Mouse (Mus musculus) gonadal fat pad, adult 2 months (tissue): ENCODE data around the gene Mov10. TPM values are rescaled to one million over a fixed set of nuclear protein-coding genes. Genes with fewer than 3 reads are reported as not detected.
"Not testable (repeated sequence)": the region's sequence is repeated elsewhere in the genome, so short reads cannot be mapped to it uniquely, and the experiment has no call there.

Experiments used
- DNase-seq: peaks from one replicate; pipeline ENCODE4 v3.0.0-alpha.2; 2012; ENCODE audit warnings: low read depth
- polyA plus RNA-seq: library from polyadenylated mRNA; depleted of rRNA; stranded (reverse); fragments of >200 nt; gene quantifications from 2 replicates; pipeline ENCODE4 v1.2.3, GENCODE M21; 2012; rRNA removed

Gene Mov10
- polyA plus RNA-seq, 1 experiment: 8.1 TPM

DNA sequence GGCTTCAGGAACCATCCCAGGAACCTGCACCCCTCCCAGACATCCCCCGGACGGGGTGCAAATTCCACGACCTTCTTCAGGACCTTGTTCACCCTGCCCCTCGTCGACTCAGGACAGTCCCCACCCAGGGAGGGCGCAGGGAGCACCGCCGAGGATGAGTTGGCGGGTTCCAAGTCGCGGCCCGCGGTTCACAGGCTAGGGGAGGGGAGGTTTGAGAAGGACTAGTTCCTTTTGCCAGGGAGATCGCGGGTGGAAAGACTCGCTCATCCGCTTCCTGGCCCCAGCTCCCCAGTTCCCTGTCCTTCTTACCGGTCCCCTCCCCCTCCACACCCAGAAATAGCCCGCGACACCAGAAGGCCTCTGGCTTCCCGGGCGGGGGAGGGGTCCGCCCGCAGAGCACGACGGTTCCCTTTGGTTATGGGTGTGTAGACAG lies 36.9 kb downstream of the Mov10 start, which contains the start of gene Fam19a3:
Fam19a3 (minus strand) TSS at position 370 of the 433 bp plus-strand sequence.
- no peak for DNase-seq

DNA sequence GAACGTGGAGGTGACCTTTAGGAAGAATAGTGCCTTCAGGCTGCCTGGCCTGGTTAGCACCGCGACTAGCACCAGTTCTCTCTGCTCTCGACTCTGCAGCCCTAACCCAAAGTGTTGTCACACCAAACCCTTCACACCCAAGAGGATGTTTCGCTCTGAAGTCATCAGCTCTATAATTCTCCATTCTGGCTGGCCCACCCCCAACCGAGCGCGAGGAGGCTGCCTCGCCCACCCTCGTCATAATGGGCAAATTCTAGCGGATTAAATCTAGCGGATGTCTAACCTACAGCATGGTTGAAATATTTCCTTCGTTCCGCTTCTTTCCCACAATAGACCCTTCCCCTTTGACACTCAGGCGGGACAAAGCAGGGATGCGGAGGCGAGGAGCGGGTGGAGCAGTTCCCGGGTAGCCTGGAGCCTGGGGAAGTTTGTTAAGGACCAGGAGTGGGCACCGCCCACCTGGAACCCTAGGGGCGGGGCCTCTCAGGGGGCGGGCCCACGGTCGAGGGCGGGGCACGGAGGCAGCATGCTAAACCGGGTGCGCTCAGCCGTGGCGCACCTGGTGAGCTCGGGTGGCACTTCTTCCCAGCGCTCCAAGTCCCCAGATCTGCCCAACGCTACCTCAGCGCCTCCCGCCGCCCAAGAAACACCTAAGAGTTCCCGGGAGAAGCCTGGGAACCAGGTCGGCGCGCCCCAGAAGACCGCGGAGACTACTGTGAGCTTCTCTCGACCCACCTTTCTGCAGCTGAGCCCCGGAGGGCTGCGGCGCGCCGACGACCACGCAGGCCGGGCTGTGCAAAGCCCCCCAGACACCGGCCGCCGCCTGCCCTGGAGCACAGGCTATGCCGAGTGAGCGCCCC lies 37.6 kb downstream of the Mov10 start, which contains the start of gene Ppm1j:
Ppm1j (plus strand) TSS at position 496 of the 860 bp plus-strand sequence.
- DNase-seq: no peak

DNA sequence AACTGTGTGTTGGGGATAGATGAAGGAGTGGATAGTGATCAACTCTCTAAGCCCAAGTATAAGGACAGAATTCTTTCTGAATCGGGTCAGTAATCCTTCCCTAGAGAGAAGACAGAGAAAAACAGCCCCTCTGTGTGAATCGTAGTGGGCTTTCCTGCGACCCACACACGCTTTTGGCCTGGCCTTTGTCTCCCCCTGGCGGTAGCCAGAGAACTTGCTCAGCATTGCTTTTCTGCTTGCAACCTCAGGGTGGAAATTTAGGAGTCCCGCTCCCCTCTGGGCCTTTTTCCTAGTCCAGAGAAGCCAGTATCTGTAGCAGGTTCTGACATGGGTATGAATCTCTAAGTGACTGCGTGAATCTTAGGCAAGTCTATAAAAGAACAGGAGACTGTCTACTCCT lies 38.4 kb downstream of the Mov10 start:
- no peak for DNase-seq

DNA sequence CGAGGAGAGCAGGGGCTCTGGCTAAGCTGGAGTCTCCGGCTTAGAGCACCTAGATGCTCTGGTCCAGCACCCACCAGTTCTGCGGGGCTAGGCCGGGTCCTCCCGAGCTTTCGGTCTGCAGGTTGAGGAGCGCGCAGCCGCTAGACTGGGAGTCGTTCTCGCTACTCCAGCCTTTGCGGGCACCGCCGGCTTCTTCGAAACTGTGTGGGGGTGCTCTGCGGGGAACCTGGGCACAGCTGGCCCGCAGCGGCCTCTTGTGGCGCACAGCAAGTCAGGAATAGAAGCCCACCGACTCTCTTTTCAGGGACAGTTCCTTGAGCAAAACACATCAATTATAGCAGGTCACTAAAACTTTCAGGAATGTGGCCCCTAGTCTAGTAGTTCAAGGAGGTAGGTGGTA lies 41.0 kb downstream of the Mov10 start:
- DNase-seq: no peak

DNA sequence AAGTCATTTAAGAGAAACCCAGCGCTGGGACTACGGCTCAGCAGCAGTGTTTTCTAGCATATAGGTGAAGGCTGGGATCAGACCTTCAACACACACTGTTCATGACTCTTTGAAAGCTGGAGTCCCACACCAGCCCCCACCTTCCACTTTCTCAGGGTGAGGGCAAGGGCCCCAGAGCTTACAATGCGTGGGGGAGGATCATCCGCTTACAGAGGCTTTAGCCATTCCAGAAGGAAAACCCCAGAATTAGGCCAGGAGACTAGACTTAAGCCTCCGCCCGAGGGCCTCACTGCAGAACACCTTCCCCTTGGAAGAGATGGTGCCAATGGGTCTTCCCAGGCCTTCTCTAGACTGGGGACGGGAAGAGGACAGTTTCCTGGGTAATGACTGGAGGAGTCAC lies 45.1 kb downstream of the Mov10 start:
- DNase-seq: no peak

DNA sequence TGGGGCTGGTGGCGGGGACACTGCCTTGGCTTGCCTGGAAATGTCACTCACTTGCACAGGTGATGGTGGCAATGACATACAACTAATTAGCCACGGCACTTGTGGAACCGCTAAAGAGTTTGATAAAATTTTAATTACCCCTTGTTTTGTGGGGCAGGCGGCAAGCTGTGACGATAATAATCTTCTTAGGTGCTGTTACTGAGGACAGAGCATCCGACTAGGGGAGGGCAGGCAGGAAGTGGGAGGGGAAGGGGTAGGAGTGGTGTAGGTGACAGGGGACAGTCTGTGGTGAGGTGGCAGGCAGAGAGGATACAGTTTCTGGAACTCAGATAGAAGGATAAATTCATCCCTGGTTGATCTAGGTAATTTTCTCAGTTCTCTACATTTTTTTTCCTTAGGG lies 46.9 kb downstream of the Mov10 start:
- DNase-seq: no peak

DNA sequence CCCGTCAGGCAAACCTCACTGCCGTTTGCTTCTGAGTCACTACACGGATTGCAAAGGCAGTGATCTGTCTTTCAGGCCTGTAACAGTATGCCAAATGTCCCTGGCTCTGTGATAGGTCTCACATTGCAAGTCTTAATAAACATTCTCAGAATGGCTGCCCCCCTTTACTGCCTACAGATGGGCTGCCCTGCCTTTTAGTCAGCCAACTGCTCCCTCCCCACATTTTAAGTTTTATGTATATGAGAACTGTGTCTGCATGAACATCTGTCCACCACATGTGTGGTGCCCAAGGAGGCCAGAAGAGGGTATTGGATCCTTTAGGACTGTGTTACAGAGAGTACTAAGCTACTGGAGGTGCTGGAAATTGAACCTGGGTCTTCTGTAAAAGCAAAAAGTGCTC lies 47.4 kb downstream of the Mov10 start:
- no peak for DNase-seq

DNA sequence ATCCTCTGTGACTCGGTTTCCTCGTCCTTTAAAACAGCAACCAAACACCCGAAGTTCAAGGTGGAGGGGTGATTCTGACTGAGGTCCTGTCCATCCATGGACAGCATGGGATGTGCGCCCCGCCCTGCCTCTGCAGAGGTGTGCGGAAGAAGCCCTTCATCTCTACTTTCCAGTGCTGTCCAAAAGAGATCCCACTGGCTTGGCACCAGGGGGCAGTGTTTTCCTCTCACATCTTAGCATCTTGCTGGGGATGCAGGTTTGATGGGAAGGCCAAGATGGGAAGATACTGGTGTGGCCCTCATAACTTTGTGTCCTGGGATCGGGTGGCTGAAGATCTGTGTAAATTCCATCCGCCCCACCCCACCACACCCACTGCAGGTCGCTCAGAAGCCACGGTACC lies 48.3 kb downstream of the Mov10 start:
- DNase-seq: no peak

DNA sequence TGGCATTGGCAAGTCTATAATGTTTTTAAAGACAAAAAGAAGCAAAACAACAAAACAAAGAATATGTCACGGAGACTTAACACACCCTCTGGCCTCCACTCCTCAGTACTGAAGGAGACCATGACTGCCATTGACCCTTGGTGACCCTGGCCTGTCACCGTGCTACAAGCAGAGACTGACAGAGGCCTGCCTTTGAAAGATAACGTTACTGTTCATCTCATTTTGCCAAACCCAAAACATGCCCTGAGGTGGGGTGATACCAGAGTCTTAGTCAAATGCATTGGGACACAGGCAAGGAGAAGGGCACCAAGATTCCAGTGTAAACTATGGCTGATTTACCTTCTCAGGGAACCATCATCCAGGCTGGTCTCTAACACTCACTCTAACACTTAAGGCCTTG lies 49.2 kb downstream of the Mov10 start:
- DNase-seq: no peak

DNA sequence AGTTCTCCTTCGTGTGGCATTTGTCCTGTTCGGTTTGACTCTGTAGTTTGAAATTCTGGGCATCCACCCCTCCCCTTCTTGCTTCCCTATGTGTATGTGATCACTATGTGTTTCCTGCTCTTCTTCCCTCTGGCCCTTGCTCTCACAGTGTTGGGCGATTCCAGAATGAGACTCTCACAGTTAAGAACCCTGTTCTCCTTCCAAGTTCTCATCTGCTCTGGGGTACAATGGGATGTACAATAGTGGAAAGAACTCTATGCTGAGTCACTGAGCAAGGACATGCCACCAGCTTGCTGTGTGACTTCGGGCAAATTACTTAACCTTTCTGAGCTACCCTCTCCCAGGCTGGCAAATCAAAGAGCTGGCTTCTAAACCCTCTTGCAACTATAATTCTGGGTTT lies 50.6 kb downstream of the Mov10 start:
- DNase-seq: no peak

DNA sequence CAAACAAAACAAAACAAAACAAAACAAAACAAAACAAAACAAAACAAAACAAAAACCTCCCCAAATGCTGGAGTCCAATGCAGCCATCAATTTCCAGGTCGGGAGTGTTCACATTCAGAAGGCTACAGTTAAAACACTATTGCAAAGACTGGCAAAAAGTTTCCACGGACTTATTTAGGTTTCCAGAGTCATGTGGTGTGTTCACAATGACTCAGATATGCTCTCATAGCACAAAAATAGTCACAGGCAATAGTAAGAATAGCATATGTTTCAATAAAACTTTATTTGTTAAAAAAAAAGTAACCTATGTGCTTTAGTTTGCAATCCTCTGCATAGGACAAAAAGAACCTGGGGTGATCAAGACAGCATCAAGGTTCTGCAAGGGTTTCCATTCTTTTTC lies 51.2 kb downstream of the Mov10 start:
- no peak for DNase-seq

DNA sequence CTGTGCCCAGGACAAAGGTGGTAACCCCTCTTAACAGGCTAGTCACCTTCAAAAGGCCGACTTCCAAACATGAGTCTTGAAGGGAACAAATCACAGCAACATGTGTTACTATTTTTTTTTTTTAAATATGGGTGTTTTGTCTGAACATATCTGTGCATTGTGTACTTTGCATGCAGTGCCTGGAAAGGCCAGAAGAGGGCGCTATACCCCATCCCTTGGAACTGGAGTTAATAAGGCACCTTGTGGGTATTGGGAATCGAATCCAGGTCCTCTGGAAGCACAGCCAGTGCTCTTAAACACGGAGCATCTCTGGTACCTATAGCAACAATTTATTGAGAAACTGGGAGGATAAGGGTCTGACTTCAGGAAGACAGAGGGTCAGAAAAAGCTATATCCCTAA lies 53.3 kb downstream of the Mov10 start:
- no peak for DNase-seq

DNA sequence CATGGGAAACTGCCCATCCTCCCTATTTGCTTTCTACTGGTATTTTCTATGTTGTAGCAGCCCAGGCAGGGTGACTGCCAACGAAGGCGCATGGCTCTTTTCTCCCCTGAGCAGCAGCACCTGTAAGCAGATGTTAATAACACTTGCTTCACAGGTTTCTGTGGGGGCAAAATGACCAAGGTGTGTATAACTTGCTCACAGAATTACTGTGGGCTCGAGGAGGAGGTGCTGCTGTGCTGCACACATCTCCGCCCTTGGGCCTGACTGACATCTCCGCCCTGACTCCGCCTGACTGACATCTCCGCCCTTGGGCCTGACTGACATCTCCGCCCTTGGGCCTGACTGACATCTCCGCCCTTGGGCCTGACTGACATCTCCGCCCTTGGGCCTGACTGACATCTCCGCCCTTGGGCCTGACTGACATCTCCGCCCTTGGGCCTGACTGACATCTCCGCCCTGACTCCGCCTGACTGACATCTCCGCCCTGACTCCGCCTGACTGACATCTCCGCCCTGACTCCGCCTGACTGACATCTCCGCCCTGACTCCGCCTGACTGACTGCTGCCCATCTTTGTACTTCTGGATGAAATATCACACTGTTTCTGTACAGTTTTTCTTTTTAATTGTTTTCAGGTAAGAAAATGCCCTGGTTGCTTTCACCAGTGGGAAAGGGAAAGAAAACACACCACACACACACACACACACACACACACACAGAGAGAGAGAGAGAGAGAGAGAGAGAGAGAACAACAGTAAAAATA lies 56.1 kb downstream of the Mov10 start:
- DNase-seq: not testable (repeated sequence)

DNA sequence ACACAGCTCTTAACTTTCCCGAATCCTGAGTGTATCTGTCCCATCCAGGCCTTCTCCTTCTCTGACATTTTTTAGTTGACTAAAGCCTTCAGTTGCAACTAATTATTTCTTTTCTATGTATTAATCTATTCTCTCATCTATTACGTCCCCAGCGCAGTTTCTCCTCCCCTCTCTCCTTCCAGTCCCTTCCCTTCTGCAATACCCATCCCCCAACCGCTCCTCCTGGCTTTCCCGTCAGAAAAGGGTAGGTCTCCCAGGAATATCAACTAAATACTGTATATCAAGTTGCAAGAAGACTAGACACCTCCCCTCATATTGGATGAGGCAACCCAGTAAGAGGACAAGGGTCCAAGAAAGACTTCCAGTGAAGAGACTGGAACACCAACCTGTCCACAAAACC lies 59.5 kb downstream of the Mov10 start:
- no peak for DNase-seq

DNA sequence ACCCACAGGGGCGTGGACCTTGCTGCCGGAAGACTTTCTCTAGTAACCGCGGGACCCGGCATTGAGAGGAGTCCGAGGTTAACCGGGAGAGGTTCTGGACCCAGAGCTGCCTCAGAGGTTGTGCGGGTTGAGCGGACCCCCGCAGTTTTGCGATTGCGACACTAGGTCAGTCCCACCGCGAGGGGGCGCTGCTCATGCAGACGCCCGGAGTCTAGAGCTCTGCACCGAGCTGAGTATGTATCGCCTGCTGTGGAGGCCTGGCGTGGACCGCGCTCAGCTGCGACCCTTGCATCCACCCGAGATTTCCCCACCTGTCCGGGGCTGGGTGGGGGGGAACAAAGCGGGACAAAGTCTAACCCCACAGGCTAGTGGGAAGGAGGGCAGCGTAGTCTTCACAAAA lies 60.0 kb downstream of the Mov10 start:
- DNase-seq: no peak

DNA sequence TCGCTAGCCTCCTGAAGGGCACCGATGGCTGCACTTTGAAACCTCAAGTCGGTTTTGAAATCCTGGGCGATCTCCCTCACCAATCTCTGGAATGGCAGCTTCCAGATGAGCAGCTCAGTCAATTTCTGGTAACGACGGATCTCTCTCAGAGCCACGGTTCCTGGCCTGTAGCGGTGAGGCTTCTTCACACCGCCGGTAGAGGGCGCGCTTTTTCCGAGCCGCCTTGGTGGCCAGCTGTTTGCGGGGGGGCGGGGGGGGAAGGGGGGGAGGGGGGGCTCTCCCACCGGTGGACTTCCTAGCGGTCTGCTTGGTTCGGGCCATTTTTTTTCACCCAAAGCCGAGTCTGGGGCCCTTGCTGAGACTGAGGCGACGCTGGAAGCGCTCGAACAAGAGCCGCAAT lies 65.5 kb downstream of the Mov10 start:
- not testable (repeated sequence) for DNase-seq

Other genes starting within 250 kb of the Mov10 start
- gene Slc16a1, start 179.9 kb downstream of the Mov10 start, polyA plus RNA-seq: 18.1 and 21.9 TPM in 2 replicates
- gene Ppm1j, start 37.5 kb downstream of the Mov10 start, polyA plus RNA-seq: 6.1 and 6.7 TPM in 2 replicates
- 0.23 TPM in 2 replicates for gene Fam19a3, start 36.7 kb downstream of the Mov10 start, polyA plus RNA-seq
- 113 and 134 TPM in 2 replicates for gene Rhoc, start 30.2 kb downstream of the Mov10 start, polyA plus RNA-seq
- gene St7l, start 45.4 kb upstream of the Mov10 start, polyA plus RNA-seq: 5.8 and 7.8 TPM in 2 replicates
- gene Capza1, start 45.9 kb upstream of the Mov10 start, polyA plus RNA-seq: 26.2 and 29.0 TPM in 2 replicates
- gene Wnt2b, start 143.4 kb upstream of the Mov10 start, polyA plus RNA-seq: 4.4 and 5.6 TPM in 2 replicates
- gene Cttnbp2nl, start 234.6 kb upstream of the Mov10 start, polyA plus RNA-seq: 3.9 and 7.7 TPM in 2 replicates
- gene 4930564D02Rik, start 248.3 kb upstream of the Mov10 start, polyA plus RNA-seq: not detected in 2 replicates